Mouse (Mus musculus) spleen, embryonic (tissue): Measurements from ENCODE around the gene Lamp3.
"Not testable (repeated sequence)": the region's sequence is repeated elsewhere in the genome, so short reads cannot be mapped to it uniquely, and the experiment has no call there.

ENCODE experiments used
- CTCF ChIA-PET: fragments of 350-600 bp; sonication (Branson Sonifier 250); formaldehyde crosslinking; loops from one replicate; lab custom pipeline; 2022; lab: Charles Lee

Gene Lamp3

GRCm38 (mm10) chr16:19706216-19706615 is at the start of gene Lamp3:
Gene Lamp3 (minus strand): TSS chr16:19706375.
- CTCF ChIA-PET: no interaction called here

GRCm38 (mm10) chr16:19732896-19733295 is 26.7 kb upstream of the Lamp3 start:
- CTCF ChIA-PET: interaction anchor here (0.6 kb wide), 1 partner anchor 1454 kb away, joined by 4 read pairs; no protein-coding TSS in a partner anchor

- CTCF ChIA-PET: not testable (repeated sequence)
These were observed 18.0 kb upstream of the Lamp3 start for GRCm38 (mm10) chr16:19724139-19724538.

- CTCF ChIA-PET: no interaction called here
These were observed 14.8 kb upstream of the Lamp3 start for GRCm38 (mm10) chr16:19720959-19721358.

- CTCF ChIA-PET: interaction anchor here (0.7 kb wide), 1 partner anchor 654 kb away, joined by 3 read pairs; no protein-coding TSS in a partner anchor
These were observed 1.2 kb upstream of the Lamp3 start for GRCm38 (mm10) chr16:19707381-19707780.

GRCm38 (mm10) chr16:19699207-19699606 is 7.0 kb downstream of the Lamp3 start:
- CTCF ChIA-PET: no interaction called here

GRCm38 (mm10) chr16:19670768-19671357 is 35.3 kb downstream of the Lamp3 start:
- CTCF ChIA-PET: interaction anchor here (0.6 kb wide), 1 partner anchor 23 kb away, joined by 11 read pairs; no protein-coding TSS in a partner anchor

- CTCF ChIA-PET: interaction anchor here (0.8 kb wide), 1 partner anchor 379 kb away, joined by 14 read pairs; no protein-coding TSS in a partner anchor
These were observed 39.9 kb downstream of the Lamp3 start for GRCm38 (mm10) chr16:19666312-19666711.

GRCm38 (mm10) chr16:19629816-19630215 is 76.4 kb downstream of the Lamp3 start, which contains the start of gene Olfr171:
Gene Olfr171 (minus strand): TSS chr16:19629916.
- CTCF ChIA-PET: interaction anchor here (0.5 kb wide), 1 partner anchor 111 kb away, joined by 4 read pairs; no protein-coding TSS in a partner anchor

GRCm38 (mm10) chr16:19611782-19612181 is 94.4 kb downstream of the Lamp3 start, which contains the start of gene Olfr170:
Gene Olfr170 (minus strand): TSS chr16:19611882.
- CTCF ChIA-PET: not testable (repeated sequence)
